Mouse (Mus musculus): ENCODE data around the gene Clec4f.
A peak's percentile ranks its signal among the peaks of the same experiment; 100 is the strongest.

- TF ChIP-seq CTCF (IDR thresholded peaks at IDR 0.05): no peak
- TF ChIP-seq POLR2A (IDR thresholded peaks at IDR 0.05; ENCODE audit: insufficient read depth, low read depth, low read length): no peak
- TF ChIP-seq EP300 (IDR thresholded peaks at IDR 0.05; ENCODE audit: insufficient read depth, low read depth, low read length): peak; percentile 24; the same call in 1 of the 2 replicates
Observed at GRCm38 (mm10) chr6:83599636-83600174, 56.3 kb downstream of the Clec4f start.
